Mouse (Mus musculus): ENCODE results near the gene Cntrob.

Cntrob gene

GRCm38 (mm10) chr11:69323667-69324111 is at the start of gene Cntrob, which contains the start of gene Trappc1:
Gene Cntrob, minus strand, starts transcription at chr11:69323775.
Gene Trappc1, plus strand, starts transcription at chr11:69323980.
- peak; percentile 99 for DNase-seq

DNA sequence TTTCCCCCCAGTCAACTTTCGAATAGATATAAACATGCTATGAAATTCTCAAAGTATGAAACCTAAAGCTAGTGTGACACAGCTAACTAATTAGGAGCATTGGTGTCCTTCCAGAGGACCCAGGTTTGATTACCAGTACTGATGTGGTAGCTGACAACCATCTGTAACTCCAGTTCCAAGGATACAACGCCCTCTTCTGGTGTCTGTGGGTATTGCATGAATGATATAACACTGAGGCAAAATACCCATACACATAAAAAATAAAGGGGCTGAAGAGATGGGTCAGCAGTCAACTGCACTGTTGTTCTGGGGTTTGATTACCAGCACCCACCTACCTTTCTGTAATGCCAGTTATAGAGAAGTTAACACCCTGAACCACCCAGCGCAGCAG is 49.2 kb upstream of the Cntrob start:
- peak; percentile 28 for DNase-seq

GRCm38 (mm10) chr11:69372056-69372779 is 48.6 kb upstream of the Cntrob start:
- DNase-seq = no peak

- no peak for DNase-seq
Measured at GRCm38 (mm10) chr11:69371601-69372000, 48.0 kb upstream of the Cntrob start.

DNA sequence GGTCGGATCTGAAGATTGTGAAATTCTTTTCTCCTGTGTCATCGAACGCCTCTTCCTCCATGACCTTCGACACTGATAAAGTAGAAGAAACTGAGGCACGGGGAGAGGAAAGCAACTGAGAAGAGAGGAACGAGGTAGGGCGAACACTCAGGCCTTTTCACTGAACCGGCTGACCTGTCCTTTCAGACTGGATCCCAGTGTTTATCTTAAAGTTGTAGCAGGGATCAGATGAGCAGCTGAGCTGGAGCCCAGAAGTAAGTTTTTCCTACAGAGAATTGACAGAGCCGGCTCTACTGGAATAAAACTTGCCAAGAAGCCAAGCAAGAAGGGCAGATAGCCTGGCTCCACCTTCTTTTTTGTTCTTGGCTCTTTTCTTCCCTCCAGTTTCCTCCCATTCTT is 47.2 kb upstream of the Cntrob start:
- DNase-seq = peak; percentile 11

DNA sequence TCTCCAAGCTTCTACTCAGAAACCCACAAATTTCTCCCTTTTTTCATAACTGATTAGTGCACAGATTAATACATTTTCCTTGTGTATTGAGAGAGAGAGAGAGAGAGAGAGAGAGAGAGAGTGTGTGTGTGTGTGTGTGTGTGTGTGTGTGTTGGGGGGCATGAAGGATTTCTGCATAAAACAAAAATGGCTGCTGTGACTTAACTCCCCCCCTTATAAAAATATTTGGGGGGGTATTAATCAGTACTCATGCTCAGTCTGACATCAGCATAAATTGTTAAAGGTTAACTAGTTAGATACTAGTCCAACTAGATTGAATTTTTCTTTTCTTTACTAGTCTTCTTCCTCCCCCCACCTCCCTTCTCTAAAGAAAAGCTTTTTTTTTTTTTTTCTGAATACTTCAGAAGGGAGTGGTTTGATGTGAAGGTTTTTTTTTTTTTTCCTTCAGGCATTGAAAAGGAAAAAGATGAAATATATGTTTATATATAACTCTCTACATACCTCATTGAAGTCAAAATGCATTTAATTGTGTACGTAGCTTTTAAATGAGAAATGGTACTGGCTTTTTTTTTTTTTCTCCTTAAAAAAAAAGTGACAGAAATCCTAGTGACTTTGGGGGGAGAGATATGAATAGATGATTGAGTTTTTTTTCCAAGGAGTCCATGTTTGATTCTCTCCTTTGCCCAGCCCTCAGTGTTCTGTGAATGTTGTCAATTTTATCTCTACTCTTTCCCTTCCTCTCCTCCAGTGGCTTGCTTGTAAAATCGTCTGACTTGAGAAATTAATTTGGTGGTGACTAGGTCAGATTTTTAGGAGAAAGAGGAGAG is 46.6 kb upstream of the Cntrob start:
- DNase-seq = no peak

DNA sequence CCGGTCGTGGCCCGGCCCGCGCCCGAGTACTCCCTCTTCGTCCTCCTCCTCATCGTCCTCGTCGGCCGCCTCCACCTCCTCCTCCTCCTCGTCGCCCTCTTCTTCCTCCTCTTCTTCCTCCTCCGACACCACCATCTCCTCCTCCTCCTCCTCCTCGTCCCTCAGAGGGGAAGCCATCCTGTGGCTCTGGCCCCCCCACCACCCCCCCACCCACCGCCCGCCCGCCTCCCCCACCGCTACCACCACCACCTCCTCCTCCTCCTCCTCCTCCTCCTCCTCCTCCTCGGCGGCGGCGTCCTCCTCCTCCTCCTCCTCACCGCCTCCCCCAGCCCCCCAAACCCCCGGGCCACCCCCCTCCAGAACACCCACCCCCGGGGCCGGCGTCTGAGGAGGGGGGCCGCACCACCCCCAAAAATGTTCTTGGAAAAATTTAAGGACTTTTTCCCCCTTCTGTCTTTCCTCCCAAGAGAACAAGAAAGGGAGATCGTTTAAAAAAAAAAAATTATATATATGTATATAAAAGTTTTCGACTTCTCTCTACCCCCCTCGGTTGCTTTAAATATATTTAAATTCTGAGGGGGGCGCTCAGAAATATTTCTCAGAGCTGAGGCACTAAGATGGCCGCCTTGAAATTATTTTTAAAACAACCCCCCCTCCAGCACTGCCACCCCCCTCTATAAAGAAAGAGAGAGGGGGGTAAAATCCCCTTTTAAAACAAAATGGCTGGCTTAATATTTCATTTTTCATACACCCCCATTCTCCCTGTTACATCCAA is 45.8 kb upstream of the Cntrob start, which contains the start of gene Chd3:
Gene Chd3 (minus strand): TSS at position 192 of the 775 bp plus-strand sequence.
- DNase-seq = no peak

DNA sequence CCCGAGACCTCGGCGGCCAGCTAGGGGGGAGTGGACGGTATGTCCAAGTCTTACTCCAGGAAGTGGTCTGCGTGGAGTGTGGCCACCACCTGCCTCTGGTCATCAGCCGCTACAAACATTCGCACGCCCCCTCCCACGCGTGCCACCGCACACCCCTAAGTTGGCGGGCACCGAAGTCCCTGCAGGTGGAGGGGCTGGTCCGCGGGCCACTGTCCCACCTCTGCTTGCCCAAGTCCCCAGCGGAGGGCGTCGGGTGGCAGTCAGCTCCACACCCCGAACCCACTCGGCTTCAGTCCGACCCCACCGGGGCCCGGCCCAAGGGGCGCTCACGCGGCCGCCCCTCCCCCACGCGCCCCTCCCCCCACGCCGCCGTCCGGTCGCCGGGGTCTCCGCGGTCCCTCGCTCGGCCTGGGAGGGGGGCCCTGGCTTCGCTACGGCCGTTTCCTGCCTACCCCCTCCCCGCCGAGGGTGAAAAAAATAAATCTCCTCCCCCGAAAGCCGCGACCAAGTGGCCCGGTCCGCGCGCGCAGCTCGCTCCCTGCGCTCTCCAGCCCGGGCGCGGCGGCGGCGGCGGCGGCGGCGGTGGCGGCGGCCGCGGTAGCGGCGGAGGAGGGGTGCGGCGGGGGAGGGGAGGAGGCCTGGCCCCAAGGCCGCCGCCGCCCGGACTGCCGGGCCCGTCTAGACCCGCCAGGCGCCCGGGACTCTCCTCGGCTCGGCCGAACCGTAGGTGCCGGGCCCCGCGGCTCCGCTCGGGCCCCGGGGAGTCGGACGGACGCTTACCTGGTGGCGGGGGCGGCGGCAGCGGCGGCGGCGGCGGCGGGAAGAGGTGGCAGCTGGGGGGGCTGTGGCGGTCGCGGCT is 45.0 kb upstream of the Cntrob start:
- peak; percentile 53 for DNase-seq

DNA sequence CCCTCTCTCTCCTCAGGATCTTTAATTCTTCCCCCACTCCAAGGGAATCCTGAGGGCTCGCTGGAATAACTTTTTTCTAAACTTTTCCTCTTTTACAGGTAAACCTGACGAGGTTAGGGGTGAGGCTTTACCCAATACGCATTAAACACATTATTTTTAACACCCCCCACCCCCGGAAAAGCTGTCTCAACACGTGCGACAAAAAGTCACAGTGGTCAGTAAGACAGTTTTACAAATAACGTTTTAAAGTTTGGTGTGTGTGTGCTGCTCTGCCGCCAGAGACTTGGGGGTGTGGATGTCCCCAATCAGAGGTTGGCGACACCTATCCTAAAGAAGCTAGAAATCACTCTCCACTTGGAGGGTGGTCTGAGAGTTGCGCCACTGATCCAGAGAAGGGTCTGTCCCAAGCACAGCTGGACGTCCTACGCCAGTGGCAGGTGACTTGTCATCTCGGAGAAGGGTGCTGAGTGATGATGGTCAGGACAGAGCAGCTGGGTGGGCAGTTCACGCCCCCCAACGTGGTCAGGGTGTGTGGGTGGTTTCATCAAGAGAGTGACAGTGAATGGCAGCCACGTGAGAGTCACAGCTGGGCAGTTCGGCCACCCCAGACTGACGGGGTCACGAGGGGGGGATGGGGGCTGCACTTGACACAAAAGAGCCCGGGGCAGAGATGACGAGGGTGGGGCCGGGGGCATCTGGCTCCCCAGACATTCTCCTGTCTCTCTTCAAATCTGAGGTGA is 44.2 kb upstream of the Cntrob start:
- DNase-seq = peak; percentile 29

GRCm38 (mm10) chr11:69366855-69367615 is 43.5 kb upstream of the Cntrob start:
- DNase-seq = peak; percentile 35

DNA sequence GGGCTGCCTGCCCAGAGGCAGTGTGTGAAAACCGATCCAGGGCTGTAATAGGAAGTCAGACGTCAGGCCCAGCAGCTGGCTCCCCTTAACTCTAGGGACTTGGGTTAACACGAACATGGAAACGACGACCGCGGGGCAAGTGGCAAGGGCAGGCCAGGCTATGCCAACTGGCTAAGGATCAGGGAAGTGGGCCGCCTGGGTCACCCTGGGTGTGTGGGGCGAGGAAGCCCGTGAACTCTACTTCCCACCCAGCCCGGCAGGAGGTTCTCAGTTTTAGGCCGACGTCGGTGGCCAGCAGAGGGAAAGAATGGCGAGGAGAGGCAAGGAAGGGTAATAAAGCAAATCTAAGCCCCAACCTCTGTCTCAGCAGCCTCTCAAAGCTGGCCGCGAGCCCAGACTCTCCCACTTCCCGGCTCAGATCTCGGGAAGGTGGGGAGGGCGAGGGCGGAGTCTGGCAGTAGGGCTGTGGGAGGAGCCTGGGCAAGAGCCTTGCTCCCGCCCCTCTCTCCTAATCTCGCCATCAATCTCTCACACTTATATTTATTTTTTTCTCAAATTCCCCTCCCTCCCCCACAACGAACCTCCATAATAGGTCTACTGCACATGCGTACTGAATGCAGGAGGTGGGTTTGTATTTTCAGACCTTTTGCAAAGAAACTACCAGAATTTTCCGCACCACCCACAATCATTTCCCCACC is 42.7 kb upstream of the Cntrob start:
- DNase-seq = peak; percentile 98

DNA sequence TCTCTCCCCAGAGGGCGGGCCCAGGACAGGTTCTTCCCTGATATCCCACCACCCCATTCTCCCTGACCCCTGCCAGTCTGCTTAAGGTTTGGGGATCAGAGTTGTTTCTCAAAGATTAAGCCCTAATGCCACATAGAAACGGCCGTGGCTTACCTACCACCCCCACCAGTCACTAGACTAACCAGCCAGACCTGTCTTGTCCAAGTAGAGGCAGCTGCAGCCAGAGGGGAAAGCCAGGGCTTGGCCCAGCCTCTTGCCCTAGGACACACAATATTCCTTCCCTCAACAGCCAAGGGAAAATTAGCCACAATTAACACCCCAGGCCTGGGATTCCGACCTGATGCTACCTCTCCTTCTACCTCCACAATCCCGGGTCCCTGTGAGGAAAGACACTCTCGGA is 42.1 kb upstream of the Cntrob start:
- DNase-seq = peak; percentile 42

- peak; percentile 97 for DNase-seq
Measured at GRCm38 (mm10) chr11:69364910-69365309, 41.3 kb upstream of the Cntrob start.

DNA sequence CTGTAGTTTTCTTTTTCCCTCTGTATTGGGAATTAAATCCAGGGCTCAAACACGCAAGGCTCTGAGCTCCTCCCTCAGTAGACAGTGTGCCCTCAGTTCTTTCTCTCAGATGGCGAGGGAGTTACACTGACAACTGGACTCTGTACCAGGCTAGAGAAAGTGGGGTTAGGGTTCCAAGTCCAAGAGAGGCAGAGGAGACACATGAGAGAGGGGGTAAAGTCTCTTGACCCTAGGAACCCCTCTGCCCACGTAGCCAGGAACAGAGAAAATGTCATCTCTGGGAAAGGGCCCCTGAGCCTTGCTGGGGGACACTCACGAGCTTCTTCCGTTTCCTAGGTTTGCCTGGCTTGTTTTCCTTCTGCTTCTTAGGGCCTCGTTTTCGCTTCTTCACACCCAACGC is 40.8 kb upstream of the Cntrob start:
- DNase-seq = no peak

DNA sequence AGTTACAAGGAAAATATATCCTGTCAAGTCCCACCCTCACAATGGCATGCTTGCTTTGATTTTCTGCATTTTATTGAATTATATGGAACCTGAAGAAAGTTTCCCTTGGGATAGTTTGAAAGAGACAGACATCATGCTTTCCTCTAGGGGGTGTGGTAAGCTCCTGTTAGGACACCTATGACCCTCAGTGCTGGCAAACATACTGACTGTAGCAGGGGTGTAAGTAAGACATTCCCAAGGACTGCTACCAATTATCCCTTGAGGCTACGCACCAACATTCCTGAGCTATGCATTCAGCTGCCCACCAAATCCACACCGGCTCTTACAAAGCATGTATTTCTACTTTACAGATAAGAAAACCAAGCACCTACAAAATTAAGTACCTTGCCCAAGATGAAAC is 38.9 kb upstream of the Cntrob start:
- no peak for DNase-seq

- no peak for DNase-seq
Measured at GRCm38 (mm10) chr11:69362021-69362420, 38.4 kb upstream of the Cntrob start.

DNA sequence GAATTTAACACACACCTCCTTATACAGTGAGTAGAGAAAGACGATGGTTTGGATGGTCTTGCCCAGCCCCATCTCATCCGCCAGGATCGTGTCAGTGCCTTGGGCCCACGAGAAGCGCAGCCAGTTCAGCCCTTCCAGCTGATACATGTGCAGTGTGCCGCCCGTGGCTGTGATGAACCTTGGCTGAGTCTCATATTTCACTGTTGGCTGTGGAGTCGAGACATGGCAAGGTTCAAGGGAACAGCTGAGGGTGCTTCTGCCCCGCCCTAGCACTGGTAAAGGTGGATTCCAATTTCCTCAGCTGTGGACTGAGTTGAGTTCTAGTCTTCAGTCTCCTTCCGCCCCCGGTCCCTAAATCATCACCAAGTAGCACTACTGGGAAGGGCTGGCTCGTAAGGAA is 34.1 kb upstream of the Cntrob start:
- no peak for DNase-seq

GRCm38 (mm10) chr11:69356544-69356943 is 33.0 kb upstream of the Cntrob start:
- no peak for DNase-seq

DNA sequence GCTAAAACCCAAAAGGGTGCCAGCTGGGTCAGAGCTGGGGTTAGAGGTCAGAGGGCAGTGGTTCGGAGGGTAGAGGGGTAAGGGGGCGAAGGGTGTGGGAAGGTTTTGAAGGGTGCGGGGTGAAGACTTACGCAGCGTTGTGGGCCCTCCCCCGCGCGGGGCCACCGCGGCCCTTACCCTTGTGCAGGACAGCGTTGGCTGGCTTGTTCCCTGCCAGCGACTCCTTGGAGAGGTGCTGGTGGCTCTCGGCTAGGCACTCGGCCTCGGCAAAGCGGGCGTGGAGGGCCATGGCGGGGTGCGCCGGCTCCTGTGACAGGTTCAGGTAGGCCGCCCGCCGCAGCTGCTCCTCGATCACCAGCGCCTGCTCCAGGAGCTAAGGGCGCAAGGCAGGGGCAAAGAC is 22.9 kb upstream of the Cntrob start:
- DNase-seq = no peak

Measured in lung, postnatal 14 days (tissue).